Mouse (Mus musculus): ENCODE measurements around the gene Pou3f3. TPM values are rescaled to one million over a fixed set of nuclear protein-coding genes. Genes with fewer than 3 reads are reported as not detected.

Gene Pou3f3
- total and polyA plus RNA-seq, 3 experiments: not detected

- no peak for TF ChIP-seq POLR2AphosphoS2 (IDR thresholded peaks at IDR 0.05; ENCODE audit: low read length)
- TF ChIP-seq TBP (IDR thresholded peaks at IDR 0.05; ENCODE audit: low read depth, low read length): no peak
- TF ChIP-seq MYC (IDR thresholded peaks at IDR 0.05; ENCODE audit: low read depth, low read length): no peak
- TF ChIP-seq MAZ (IDR thresholded peaks at IDR 0.05; ENCODE audit: low read depth, low read length): no peak
- TF ChIP-seq E2F4 (IDR thresholded peaks at IDR 0.05; ENCODE audit: borderline replicate concordance, low read depth, low read length): no peak
- no peak for TF ChIP-seq ZNF384 (IDR thresholded peaks at IDR 0.05; ENCODE audit: low read depth, low read length)
- TF ChIP-seq JUND (IDR thresholded peaks at IDR 0.05; ENCODE audit: low read depth, low read length): no peak
- TF ChIP-seq EP300 (IDR thresholded peaks at IDR 0.05; ENCODE audit: low read depth in 1 of 2, low read length in 2 of 2): no peak
- TF ChIP-seq NELFE (IDR thresholded peaks at IDR 0.05; ENCODE audit: low read depth, low read length): no peak
- no peaks in the 10 kb centered on the region for H3K27me3 ChIP-seq (ENCODE audit: control insufficient read depth in 1 of 2, insufficient read depth in 2 of 2, low read length in 2 of 2)
- no peaks in the 10 kb centered on the region for H3K36me3 ChIP-seq (ENCODE audit: control insufficient read depth in 1 of 2, insufficient read depth in 2 of 2, low read length in 2 of 2)
- H3K79me2 ChIP-seq (ENCODE audit: control insufficient read depth, insufficient read depth, low read length, poor library complexity): no peaks in the 10 kb centered on the region
- no peak for DNase-seq (ENCODE audit: low read depth, low spot score)
- H3K9me3 ChIP-seq (replicated peaks; ENCODE audit: insufficient read depth, low read length): no peaks in the 10 kb centered on the region
- no peaks in the 10 kb centered on the region for H3K4me1 ChIP-seq (ENCODE audit: control insufficient read depth in 1 of 2, insufficient read depth in 2 of 2, low read length in 2 of 2)
- H3K4me3 ChIP-seq (ENCODE audit: control insufficient read depth in 1 of 2, insufficient read depth in 1 of 2, low read depth in 2 of 2, low read length in 2 of 2): no peak overlapping the region
- H3K27ac ChIP-seq (ENCODE audit: control insufficient read depth, low read depth, low read length): no peak overlapping the region
- no peak overlapping the region for H3K9ac ChIP-seq (ENCODE audit: control insufficient read depth, low read depth, low read length, poor library complexity, severe bottlenecking)
These were observed 10.2 kb downstream of the Pou3f3 start for GRCm38 (mm10) chr1:42705811-42706160.

DNA sequence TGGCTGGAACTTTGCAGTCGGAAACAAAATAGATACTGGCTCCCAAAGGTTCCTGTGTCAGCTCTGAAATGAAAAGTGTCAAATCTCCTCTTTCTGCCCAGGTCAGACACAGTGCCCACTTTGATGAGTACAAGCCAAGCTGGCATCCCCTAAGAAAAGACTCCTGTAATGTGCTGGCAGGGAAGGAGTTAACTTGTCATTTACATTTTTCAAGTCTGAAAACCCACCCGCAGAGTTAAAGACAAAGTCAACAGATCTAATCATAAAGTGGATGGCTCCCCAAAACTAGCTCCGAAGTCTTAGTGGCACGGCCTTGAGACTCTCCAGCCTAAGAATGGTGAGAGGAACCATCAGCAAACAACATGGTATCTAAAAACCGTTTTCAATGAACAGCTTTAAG, 11.6 kb downstream of the Pou3f3 start:
- H3K4me1 ChIP-seq (ENCODE audit: control insufficient read depth in 1 of 2, insufficient read depth in 2 of 2, low read length in 2 of 2): no peaks in the 10 kb centered on the region

GRCm38 (mm10) chr1:42707611-42708130, 12.1 kb downstream of the Pou3f3 start:
- Histone ChIP-seq H3K4me3 (ENCODE audit: control insufficient read depth in 1 of 2, insufficient read depth in 1 of 2, low read depth in 2 of 2, low read length in 2 of 2) (no peak overlapping the region), H3K9ac (ENCODE audit: control insufficient read depth, low read depth, low read length, poor library complexity, severe bottlenecking) (no peak overlapping the region), H3K36me3 (ENCODE audit: control insufficient read depth in 1 of 2, insufficient read depth in 2 of 2, low read length in 2 of 2) (no peaks in the 10 kb centered on the region), H3K27me3 (ENCODE audit: control insufficient read depth in 1 of 2, insufficient read depth in 2 of 2, low read length in 2 of 2) (no peaks in the 10 kb centered on the region), H3K9me3 (replicated peaks; ENCODE audit: insufficient read depth, low read length) (no peaks in the 10 kb centered on the region), H3K27ac (ENCODE audit: control insufficient read depth, low read depth, low read length) (no peak overlapping the region), H3K79me2 (ENCODE audit: control insufficient read depth, insufficient read depth, low read length, poor library complexity) (no peaks in the 10 kb centered on the region), H3K4me1 (ENCODE audit: control insufficient read depth in 1 of 2, insufficient read depth in 2 of 2, low read length in 2 of 2) (no peaks in the 10 kb centered on the region)
- TF ChIP-seq ELF1 (IDR thresholded peaks at IDR 0.05; ENCODE audit: low read depth, low read length): no peak
- DNase-seq (ENCODE audit: low read depth, low spot score): no peak

More for the DNA sequence above, 11.6 kb downstream of the Pou3f3 start:
- no peak overlapping the region for H3K4me3 ChIP-seq (ENCODE audit: control insufficient read depth in 1 of 2, insufficient read depth in 1 of 2, low read depth in 2 of 2, low read length in 2 of 2)
- no peak overlapping the region for H3K27ac ChIP-seq (ENCODE audit: control insufficient read depth, low read depth, low read length)
- no peak for TF ChIP-seq CHD2 (IDR thresholded peaks at IDR 0.05; ENCODE audit: low read length)
- no peak for TF ChIP-seq MAZ (IDR thresholded peaks at IDR 0.05; ENCODE audit: low read depth, low read length)
- TF ChIP-seq MEF2A (IDR thresholded peaks at IDR 0.05; ENCODE audit: extremely low read depth, insufficient replicate concordance, low read depth, low read length, poor library complexity, severe bottlenecking): no peak
- no peak for TF ChIP-seq UBTF (IDR thresholded peaks at IDR 0.05; ENCODE audit: borderline replicate concordance, insufficient read depth, low read depth, low read length)
- TF ChIP-seq ETS1 (IDR thresholded peaks at IDR 0.05; ENCODE audit: low read depth, low read length): no peak
- H3K9me3 ChIP-seq (replicated peaks; ENCODE audit: insufficient read depth, low read length): no peaks in the 10 kb centered on the region
- H3K9ac ChIP-seq (ENCODE audit: control insufficient read depth, low read depth, low read length, poor library complexity, severe bottlenecking): no peak overlapping the region
- no peaks in the 10 kb centered on the region for H3K36me3 ChIP-seq (ENCODE audit: control insufficient read depth in 1 of 2, insufficient read depth in 2 of 2, low read length in 2 of 2)
- no peaks in the 10 kb centered on the region for H3K27me3 ChIP-seq (ENCODE audit: control insufficient read depth in 1 of 2, insufficient read depth in 2 of 2, low read length in 2 of 2)
- no peak for DNase-seq (ENCODE audit: low read depth, low spot score)
- no peaks in the 10 kb centered on the region for H3K79me2 ChIP-seq (ENCODE audit: control insufficient read depth, insufficient read depth, low read length, poor library complexity)
